Mouse (Mus musculus) liver, embryonic 15.5 days (tissue): ENCODE data around the gene Pacs2. TPM values are rescaled to one million over a fixed set of nuclear protein-coding genes. Genes with fewer than 3 reads are reported as not detected.
A peak's percentile ranks its signal among the peaks of the same experiment; 100 is the strongest.

Experiments used
- ATAC-seq: fragments of 200-750 bp; cut with Nextera tagmentation; 2 replicates; pipeline ENCODE4 v1.8.0; 2017; ENCODE audit warnings: moderate number of reproducible peaks, mild to moderate bottlenecking, moderate library complexity; ENCODE audit not compliant: insufficient read depth
- H3K27ac ChIP-seq: fragments of 300-500 bp; sonication (generic); replicated peaks from 2 replicates; pipeline ENCODE4 v1.5.1; 2015; ENCODE audit warnings: mild to moderate bottlenecking, inconsistent platforms
- H3K27me3 ChIP-seq: fragments of 300-500 bp; sonication (generic); 2 replicates; pipeline ENCODE4 v1.6.1; 2015; ENCODE audit warnings: mild to moderate bottlenecking, inconsistent platforms
- H3K36me3 ChIP-seq: fragments of 300-500 bp; sonication (generic); replicated peaks from 2 replicates; pipeline ENCODE4 v1.6.1; 2015; ENCODE audit warnings: moderate library complexity, mild to moderate bottlenecking, inconsistent platforms
- H3K4me1 ChIP-seq: fragments of 300-500 bp; sonication (generic); replicated peaks from 2 replicates; pipeline ENCODE4 v1.6.1; 2015; ENCODE audit warnings: inconsistent platforms
- H3K4me2 ChIP-seq: fragments of 300-500 bp; sonication (generic); 2 replicates; pipeline ENCODE4 v1.6.1; 2015; ENCODE audit warnings: moderate library complexity, mild to moderate bottlenecking, inconsistent platforms
- H3K4me3 ChIP-seq: fragments of 300-500 bp; sonication (generic); replicated peaks from 2 replicates; pipeline ENCODE4 v1.5.1; 2015; ENCODE audit warnings: mild to moderate bottlenecking, inconsistent platforms
- H3K9ac ChIP-seq: fragments of 300-500 bp; sonication (generic); 2 replicates; pipeline ENCODE4 v1.6.1; 2015; ENCODE audit warnings: moderate library complexity, mild to moderate bottlenecking, inconsistent platforms
- H3K9me3 ChIP-seq: fragments of 300-500 bp; sonication (generic); replicated peaks from 2 replicates; pipeline ENCODE4 v1.6.1; 2016; ENCODE audit warnings: inconsistent platforms
- WGBS: fragments of 180-500 bp; shearing (Covaris S2); methylation state at CpG from one replicate; pipeline ENCODE4 v1.1.7; 2015; ENCODE audit warnings: mixed read lengths; ENCODE audit not compliant: insufficient replicate concordance; 5-methylcytosine and 5-hydroxymethylcytosine counted together
- polyA plus RNA-seq: library from polyadenylated mRNA; unstranded; fragments of >200 nt; fragmentation: Nextera tagmentation; extraction: Ambion mirVana; gene quantifications from 2 replicates; pipeline ENCODE4 v1.2.1, GENCODE M21; 2015

The Pacs2 gene
- polyA plus RNA-seq, 1 experiment from 2014 or later: 6.1 TPM

- Histone ChIP-seq H3K36me3 (peaks cover 50% of the 10 kb centered on the region), H3K4me3 (no peak overlapping the region), H3K27ac (no peak overlapping the region), H3K4me2 (no peak overlapping the region), H3K9ac (no peak overlapping the region), H3K9me3 (no peaks in the 10 kb centered on the region), H3K27me3 (no peaks in the 10 kb centered on the region), H3K4me1 (peaks cover 44% of the 10 kb centered on the region)
- no peak for ATAC-seq
- WGBS: 68% methylated on average over 3 of the region's 3 CpGs
These were observed 30.8 kb downstream of the Pacs2 start for GRCm38 (mm10) chr12:113044916-113045677.

- Histone ChIP-seq H3K36me3 (peaks cover 68% of the 10 kb centered on the region), H3K4me1 (peaks cover 34% of the 10 kb centered on the region), H3K9me3 (no peaks in the 10 kb centered on the region), H3K4me3 (no peak overlapping the region), H3K4me2 (no peak overlapping the region), H3K9ac (no peak overlapping the region), H3K27me3 (no peaks in the 10 kb centered on the region), H3K27ac (no peak overlapping the region)
- 62% methylated on average over 15 of the region's 15 CpGs for WGBS
- no peak for ATAC-seq
These were observed 32.6 kb downstream of the Pacs2 start for GRCm38 (mm10) chr12:113046861-113047260.

- H3K36me3 ChIP-seq: peaks cover 79% of the 10 kb centered on the region
- no peak overlapping the region for H3K4me3 ChIP-seq
- H3K4me1 ChIP-seq: peaks cover 22% of the 10 kb centered on the region
- H3K27ac ChIP-seq: no peak overlapping the region
- ATAC-seq: no peak
- no peaks in the 10 kb centered on the region for H3K9me3 ChIP-seq
- WGBS: 84% methylated on average over 5 of the region's 5 CpGs
- no peaks in the 10 kb centered on the region for H3K27me3 ChIP-seq
- H3K9ac ChIP-seq: no peak overlapping the region
- H3K4me2 ChIP-seq: no peak overlapping the region
These were observed 33.8 kb downstream of the Pacs2 start for GRCm38 (mm10) chr12:113048103-113048502.

GRCm38 (mm10) chr12:113049836-113050235 is 35.5 kb downstream of the Pacs2 start:
- ATAC-seq: no peak
- no peak overlapping the region for H3K4me2 ChIP-seq
- H3K4me3 ChIP-seq: no peak overlapping the region
- no peak overlapping the region for H3K9ac ChIP-seq
- H3K27ac ChIP-seq: no peak overlapping the region
- peaks cover 87% of the 10 kb centered on the region for H3K36me3 ChIP-seq
- H3K4me1 ChIP-seq: peaks cover 5% of the 10 kb centered on the region; the same call in 1 of the 2 replicates
- H3K27me3 ChIP-seq: no peaks in the 10 kb centered on the region
- no peaks in the 10 kb centered on the region for H3K9me3 ChIP-seq
- 53% methylated on average over 9 of the region's 9 CpGs for WGBS

- no peaks in the 10 kb centered on the region for H3K27me3 ChIP-seq
- peaks cover 87% of the 10 kb centered on the region for H3K36me3 ChIP-seq
- H3K9ac ChIP-seq: no peak overlapping the region
- H3K9me3 ChIP-seq: no peaks in the 10 kb centered on the region
- H3K4me2 ChIP-seq: no peak overlapping the region
- 89% methylated on average over 12 of the region's 12 CpGs for WGBS
- H3K4me3 ChIP-seq: no peak overlapping the region
- ATAC-seq: no peak
- no peaks in the 10 kb centered on the region for H3K4me1 ChIP-seq
- H3K27ac ChIP-seq: no peak overlapping the region
These were observed 36.4 kb downstream of the Pacs2 start for GRCm38 (mm10) chr12:113050671-113051070.

- no peak overlapping the region for H3K27ac ChIP-seq
- 67% methylated on average over 9 of the region's 9 CpGs for WGBS
- peaks cover 80% of the 10 kb centered on the region for H3K36me3 ChIP-seq
- H3K4me2 ChIP-seq: no peak overlapping the region
- no peak overlapping the region for H3K4me3 ChIP-seq
- no peaks in the 10 kb centered on the region for H3K4me1 ChIP-seq
- ATAC-seq: no peak
- H3K27me3 ChIP-seq: no peaks in the 10 kb centered on the region
- no peaks in the 10 kb centered on the region for H3K9me3 ChIP-seq
- H3K9ac ChIP-seq: no peak overlapping the region
These were observed 37.5 kb downstream of the Pacs2 start for GRCm38 (mm10) chr12:113051628-113052403.

GRCm38 (mm10) chr12:113056089-113056488 is 41.8 kb downstream of the Pacs2 start:
- H3K4me1 ChIP-seq: peaks cover 23% of the 10 kb centered on the region
- H3K36me3 ChIP-seq: peaks cover 84% of the 10 kb centered on the region
- no peak for ATAC-seq
- no peak overlapping the region for H3K27ac ChIP-seq
- WGBS: 76% methylated on average over 8 of the region's 8 CpGs
- H3K4me3 ChIP-seq: no peak overlapping the region
- H3K27me3 ChIP-seq: no peaks in the 10 kb centered on the region
- H3K9me3 ChIP-seq: no peaks in the 10 kb centered on the region
- no peak overlapping the region for H3K9ac ChIP-seq
- H3K4me2 ChIP-seq: no peak overlapping the region

GRCm38 (mm10) chr12:113060178-113060577 is 45.9 kb downstream of the Pacs2 start:
- ATAC-seq: peak; percentile 81
- Histone ChIP-seq H3K4me3 (no peak overlapping the region), H3K27ac (peak overlapping the region; percentile 59), H3K9me3 (no peaks in the 10 kb centered on the region), H3K4me2 (peak overlapping the region; percentile 50), H3K36me3 (peaks cover 81% of the 10 kb centered on the region), H3K27me3 (no peaks in the 10 kb centered on the region), H3K4me1 (peaks cover 31% of the 10 kb centered on the region), H3K9ac (no peak overlapping the region)
- WGBS: 53% methylated on average over 5 of the region's 5 CpGs

GRCm38 (mm10) chr12:113061606-113062005 is 47.3 kb downstream of the Pacs2 start:
- Histone ChIP-seq H3K4me1 (peaks cover 31% of the 10 kb centered on the region), H3K36me3 (peaks cover 76% of the 10 kb centered on the region), H3K27ac (no peak overlapping the region), H3K4me3 (no peak overlapping the region), H3K4me2 (no peak overlapping the region), H3K27me3 (no peaks in the 10 kb centered on the region), H3K9ac (no peak overlapping the region), H3K9me3 (no peaks in the 10 kb centered on the region)
- no peak for ATAC-seq
- WGBS: 70% methylated on average over 9 of the region's 9 CpGs

GRCm38 (mm10) chr12:113062201-113062600 is 47.9 kb downstream of the Pacs2 start:
- WGBS: 88% methylated on average over 10 of the region's 10 CpGs
- H3K27ac ChIP-seq: no peak overlapping the region
- peaks cover 70% of the 10 kb centered on the region for H3K36me3 ChIP-seq
- H3K9ac ChIP-seq: no peak overlapping the region
- ATAC-seq: no peak
- H3K4me3 ChIP-seq: no peak overlapping the region
- no peaks in the 10 kb centered on the region for H3K9me3 ChIP-seq
- no peak overlapping the region for H3K4me2 ChIP-seq
- peaks cover 31% of the 10 kb centered on the region for H3K4me1 ChIP-seq
- H3K27me3 ChIP-seq: no peaks in the 10 kb centered on the region

- H3K27ac ChIP-seq: no peak overlapping the region
- ATAC-seq: no peak
- no peak overlapping the region for H3K9ac ChIP-seq
- no peak overlapping the region for H3K4me3 ChIP-seq
- H3K27me3 ChIP-seq: no peaks in the 10 kb centered on the region
- H3K36me3 ChIP-seq: peaks cover 56% of the 10 kb centered on the region
- H3K4me1 ChIP-seq: peaks cover 31% of the 10 kb centered on the region
- no peak overlapping the region for H3K4me2 ChIP-seq
- H3K9me3 ChIP-seq: no peaks in the 10 kb centered on the region
- 90% methylated on average over 7 of the region's 7 CpGs for WGBS
These were observed 49.4 kb downstream of the Pacs2 start for GRCm38 (mm10) chr12:113063700-113064099.
